Mouse (Mus musculus) ES-Bruce4 (cell line): ENCODE results near the gene Bub1b.

Source experiments
- CTCF ChIP-seq: IDR thresholded peaks from one replicate; pipeline ENCODE4 v1.8.1; 2011; ENCODE audit warnings: low read depth, low read length
- EP300 ChIP-seq: IDR thresholded peaks from 2 replicates; pipeline ENCODE4 v1.6.1; 2011; ENCODE audit warnings: low read depth, low read length; ENCODE audit not compliant: insufficient read depth
- POLR2A ChIP-seq: IDR thresholded peaks from one replicate; pipeline ENCODE4 v1.8.1; 2011; ENCODE audit warnings: low read length; ENCODE audit not compliant: insufficient read depth

- peak; percentile 65 for TF ChIP-seq CTCF
- TF ChIP-seq POLR2A, result no peak
- TF ChIP-seq EP300, result no peak
Observed at GRCm38 (mm10) chr2:118606032-118606431, 8.0 kb downstream of the Bub1b start.
